Mouse (Mus musculus) myocyte (in vitro differentiated cells): ENCODE data around the gene Frmd8. TPM values are rescaled to one million over a fixed set of nuclear protein-coding genes. Genes with fewer than 3 reads are reported as not detected.

ENCODE experiments used
- H3K27me3 ChIP-seq: one replicate; pipeline ENCODE4 v1.6.1; 2011; ENCODE audit not compliant: control insufficient read depth, insufficient read depth, insufficient read length
- H3K36me3 ChIP-seq: one replicate; pipeline ENCODE4 v1.6.1; 2011; ENCODE audit not compliant: control insufficient read depth, insufficient read depth
- H3K4me2 ChIP-seq: one replicate; pipeline ENCODE4 v1.6.1; 2011; ENCODE audit warnings: low read depth, control low read depth
- H3K4me3 ChIP-seq: one replicate; pipeline ENCODE4 v1.5.1; 2011; ENCODE audit warnings: mild to moderate bottlenecking, control low read depth, moderate library complexity
- H3K79me2 ChIP-seq: one replicate; pipeline ENCODE4 v1.6.1; 2011; ENCODE audit not compliant: control insufficient read depth, insufficient read depth
- H3ac ChIP-seq: one replicate; pipeline ENCODE4 v1.6.1; 2011; ENCODE audit not compliant: control insufficient read depth, insufficient read length
- CEBPB ChIP-seq: IDR thresholded peaks from 2 replicates; pipeline ENCODE4 v1.6.1; 2011; ENCODE audit warnings: mild to moderate bottlenecking, moderate library complexity; ENCODE audit not compliant: poor library complexity, insufficient read depth, severe bottlenecking
- E2F4 ChIP-seq: IDR thresholded peaks from one replicate; pipeline ENCODE4 v1.6.1; 2011; ENCODE audit warnings: mild to moderate bottlenecking, control low read depth, moderate library complexity; ENCODE audit not compliant: insufficient read depth
- MAX ChIP-seq: IDR thresholded peaks from one replicate; pipeline ENCODE4 v1.6.1; 2011; ENCODE audit warnings: low read depth, mild to moderate bottlenecking, control low read depth
- MYOD1 ChIP-seq, 3 experiments: IDR thresholded peaks; one replicate each; pipeline ENCODE4 v1.6.1; 2011; ENCODE audit warnings: control low read depth in 2 of 3, low read depth in 2 of 3, mild to moderate bottlenecking in 2 of 3, moderate library complexity in 1 of 3; ENCODE audit not compliant: insufficient read length in 2 of 3, control insufficient read depth in 1 of 3
- MYOG ChIP-seq, 3 experiments: IDR thresholded peaks; one replicate each; pipeline ENCODE4 v1.6.1; 2011; ENCODE audit warnings: control low read depth in 2 of 3, low read depth in 2 of 3, mild to moderate bottlenecking in 2 of 3; ENCODE audit not compliant: insufficient read length in 2 of 3, control insufficient read depth in 1 of 3, insufficient read depth in 1 of 3
- POLR2A ChIP-seq: IDR thresholded peaks from one replicate; pipeline ENCODE4 v1.6.1; 2011; ENCODE audit warnings: low read depth, mild to moderate bottlenecking, control low read depth, moderate library complexity; ENCODE audit not compliant: insufficient read length
- POLR2AphosphoS2 ChIP-seq: IDR thresholded peaks from one replicate; pipeline ENCODE4 v1.6.1; 2011; ENCODE audit warnings: low read depth, control low read depth; ENCODE audit not compliant: insufficient read length
- REST ChIP-seq: IDR thresholded peaks from one replicate; pipeline ENCODE4 v1.6.1; 2011; ENCODE audit warnings: mild to moderate bottlenecking, control low read depth, moderate library complexity; ENCODE audit not compliant: insufficient read depth, insufficient read length
- SRF ChIP-seq: IDR thresholded peaks from one replicate; pipeline ENCODE4 v1.6.1; 2011; ENCODE audit warnings: low read depth; ENCODE audit not compliant: control insufficient read depth, insufficient read length
- TCF12 ChIP-seq: IDR thresholded peaks from one replicate; pipeline ENCODE4 v1.6.1; 2011; ENCODE audit warnings: mild to moderate bottlenecking, control low read depth; ENCODE audit not compliant: poor library complexity, insufficient read depth, severe bottlenecking
- TCF3 ChIP-seq: IDR thresholded peaks from one replicate; pipeline ENCODE4 v1.6.1; 2011; ENCODE audit warnings: low read depth, control low read depth; ENCODE audit not compliant: insufficient read length
- USF1 ChIP-seq: IDR thresholded peaks from one replicate; pipeline ENCODE4 v1.6.1; 2011; ENCODE audit warnings: low read depth, mild to moderate bottlenecking, control low read depth, moderate library complexity
- polyA plus RNA-seq: library from polyadenylated mRNA; unstranded; fragments of >200 nt; fragmentation: generic; extraction: Trizol; gene quantifications from one replicate; pipeline ENCODE4 v1.2.1, GENCODE M21; 2012; ENCODE audit warnings: missing spikeins

The Frmd8 gene
- polyA plus RNA-seq, 1 experiment: 22.3 TPM

- TF ChIP-seq MYOD1 (IDR thresholded peaks at IDR 0.05; ENCODE audit: control insufficient read depth in 1 of 3, insufficient read length in 2 of 3, low read depth in 2 of 3) (peak in 1 of 3 experiments; percentile 14), CEBPB (no peak), REST (no peak), MAX (no peak), TCF12 (no peak), POLR2A (peak; percentile 83), TCF3 (no peak), POLR2AphosphoS2 (peak; percentile 99), MYOG (IDR thresholded peaks at IDR 0.05; ENCODE audit: control insufficient read depth in 1 of 3, insufficient read depth in 1 of 3, insufficient read length in 2 of 3, low read depth in 2 of 3) (no peak)
- Histone ChIP-seq H3ac (peak overlapping the region; percentile 93), H3K36me3 (peaks cover 13% of the 10 kb centered on the region), H3K4me3 (peak overlapping the region; percentile 100), H3K4me2 (peak overlapping the region; percentile 87), H3K27me3 (no peaks in the 10 kb centered on the region), H3K79me2 (peaks cover 78% of the 10 kb centered on the region)
Measured at GRCm38 (mm10) chr19:5841999-5842784, 32.9 kb downstream of the Frmd8 start.

- Histone ChIP-seq H3K4me2 (peak overlapping the region; percentile 87), H3K36me3 (peaks cover 13% of the 10 kb centered on the region), H3K79me2 (peaks cover 85% of the 10 kb centered on the region), H3ac (peak overlapping the region; percentile 93), H3K27me3 (no peaks in the 10 kb centered on the region), H3K4me3 (peak overlapping the region; percentile 100)
- TF ChIP-seq SRF (no peak), POLR2A (peak; percentile 78), POLR2AphosphoS2 (peak; percentile 99)
Measured at GRCm38 (mm10) chr19:5841389-5841946, 33.6 kb downstream of the Frmd8 start.

GRCm38 (mm10) chr19:5840890-5841388 is 34.1 kb downstream of the Frmd8 start:
- no peaks in the 10 kb centered on the region for H3K27me3 ChIP-seq
- peaks cover 90% of the 10 kb centered on the region for H3K79me2 ChIP-seq
- H3ac ChIP-seq: peak overlapping the region; percentile 93
- peak overlapping the region; percentile 87 for H3K4me2 ChIP-seq
- peaks cover 13% of the 10 kb centered on the region for H3K36me3 ChIP-seq
- TF ChIP-seq POLR2AphosphoS2: peak; percentile 59
- TF ChIP-seq MYOG (IDR thresholded peaks at IDR 0.05; ENCODE audit: control insufficient read depth in 1 of 3, insufficient read depth in 1 of 3, insufficient read length in 2 of 3, low read depth in 2 of 3): no peak
- H3K4me3 ChIP-seq: peak overlapping the region; percentile 100

- H3ac ChIP-seq: peak overlapping the region; percentile 93
- H3K79me2 ChIP-seq: peaks cover 92% of the 10 kb centered on the region
- H3K4me2 ChIP-seq: peak overlapping the region; percentile 87
- H3K36me3 ChIP-seq: peaks cover 13% of the 10 kb centered on the region
- H3K4me3 ChIP-seq: peak overlapping the region; percentile 100
- no peaks in the 10 kb centered on the region for H3K27me3 ChIP-seq
- no peak for TF ChIP-seq CEBPB
- TF ChIP-seq MYOD1 (IDR thresholded peaks at IDR 0.05; ENCODE audit: control insufficient read depth in 1 of 3, insufficient read length in 2 of 3, low read depth in 2 of 3): peak in 2 of 3 experiments; percentile 1 to 50
- TF ChIP-seq POLR2A: peak; percentile 65
- no peak for TF ChIP-seq SRF
- TF ChIP-seq POLR2AphosphoS2: peak; percentile 96
- no peak for TF ChIP-seq REST
- no peak for TF ChIP-seq E2F4
- no peak for TF ChIP-seq MAX
- no peak for TF ChIP-seq USF1
- TF ChIP-seq MYOG (IDR thresholded peaks at IDR 0.05; ENCODE audit: control insufficient read depth in 1 of 3, insufficient read depth in 1 of 3, insufficient read length in 2 of 3, low read depth in 2 of 3): peak in 1 of 3 experiments; percentile 17
Measured at GRCm38 (mm10) chr19:5840086-5840889, 34.8 kb downstream of the Frmd8 start.

GRCm38 (mm10) chr19:5839317-5840085 is 35.6 kb downstream of the Frmd8 start:
- TF ChIP-seq TCF12: peak; percentile 78
- 0 out of 2 replicates have a peak, but pooled peaks have one; percentile 1 for TF ChIP-seq CEBPB
- TF ChIP-seq E2F4: no peak
- peak; percentile 65 for TF ChIP-seq TCF3
- TF ChIP-seq USF1: no peak
- TF ChIP-seq MYOD1 (IDR thresholded peaks at IDR 0.05; ENCODE audit: control insufficient read depth in 1 of 3, insufficient read length in 2 of 3, low read depth in 2 of 3): peak; percentile 50 to 96 (median 93)
- no peak for TF ChIP-seq SRF
- TF ChIP-seq POLR2A: peak; percentile 77
- no peak for TF ChIP-seq MAX
- TF ChIP-seq POLR2AphosphoS2: peak; percentile 93
- TF ChIP-seq MYOG (IDR thresholded peaks at IDR 0.05; ENCODE audit: control insufficient read depth in 1 of 3, insufficient read depth in 1 of 3, insufficient read length in 2 of 3, low read depth in 2 of 3): peak; percentile 69 to 93 (median 73)
- no peak for TF ChIP-seq REST
- H3K79me2 ChIP-seq: peaks cover 85% of the 10 kb centered on the region
- peak overlapping the region; percentile 87 for H3K4me2 ChIP-seq
- H3K4me3 ChIP-seq: peak overlapping the region; percentile 100
- H3K27me3 ChIP-seq: no peaks in the 10 kb centered on the region
- no peak overlapping the region for H3ac ChIP-seq
- H3K36me3 ChIP-seq: peaks cover 13% of the 10 kb centered on the region
